Mouse (Mus musculus) MEL (cell line): Measurements from ENCODE around the gene Pars2. TPM values are rescaled to one million over a fixed set of nuclear protein-coding genes. Genes with fewer than 3 reads are reported as not detected.

Experiments used
- DNase-seq: peaks from one replicate; pipeline ENCODE4 v3.0.0; 2011; ENCODE audit warnings: low read depth, low spot score
- H3K27ac ChIP-seq: 2 replicates; pipeline ENCODE4 v1.5.1; 2012; ENCODE audit warnings: low read depth, mild to moderate bottlenecking, control low read depth, low read length, moderate library complexity; ENCODE audit not compliant: control insufficient read depth
- H3K27me3 ChIP-seq, 2 experiments: fragments of 150-350 bp in 1 of 2; sonication (generic) in 1 of 2; 2 replicates each; pipeline ENCODE4 v1.6.1; 2012; ENCODE audit warnings: low read length in 2 of 2, mild to moderate bottlenecking in 2 of 2, improper control_type of control experiment in 1 of 2, moderate library complexity in 1 of 2; ENCODE audit not compliant: insufficient read depth in 2 of 2, control insufficient read depth in 1 of 2
- H3K36me3 ChIP-seq, 2 experiments: 2 replicates each; pipeline ENCODE4 v1.6.1; 2012 to 2014; ENCODE audit warnings: low read length in 2 of 2, improper control_type of control experiment in 1 of 2, inconsistent platforms in 1 of 2, mild to moderate bottlenecking in 1 of 2; ENCODE audit not compliant: insufficient read depth in 2 of 2, control insufficient read depth in 1 of 2
- H3K4me1 ChIP-seq, 2 experiments: fragments of 150-350 bp in 1 of 2; sonication (generic) in 1 of 2; 2 replicates each; pipeline ENCODE4 v1.6.1; 2012; ENCODE audit warnings: low read length in 2 of 2, improper control_type of control experiment in 1 of 2, mild to moderate bottlenecking in 1 of 2; ENCODE audit not compliant: insufficient read depth in 2 of 2, control insufficient read depth in 1 of 2
- H3K4me3 ChIP-seq, 2 experiments: fragments of 150-350 bp in 1 of 2; sonication (generic) in 1 of 2; 2 replicates each; pipeline ENCODE4 v1.5.1; 2012; ENCODE audit warnings: low read depth in 2 of 2, low read length in 2 of 2, mild to moderate bottlenecking in 2 of 2, moderate library complexity in 2 of 2, control low read depth in 1 of 2, improper control_type of control experiment in 1 of 2; ENCODE audit not compliant: control insufficient read depth in 1 of 2, insufficient read depth in 1 of 2
- H3K79me2 ChIP-seq: 2 replicates; pipeline ENCODE4 v1.6.1; 2012; ENCODE audit warnings: mild to moderate bottlenecking, low read length, moderate library complexity; ENCODE audit not compliant: control insufficient read depth, poor library complexity, insufficient read depth
- H3K9ac ChIP-seq: 2 replicates; pipeline ENCODE4 v1.6.1; 2012; ENCODE audit warnings: low read depth, mild to moderate bottlenecking, control low read depth, low read length, moderate library complexity; ENCODE audit not compliant: control insufficient read depth, poor library complexity, severe bottlenecking
- H3K9me3 ChIP-seq: fragments of 150-350 bp; sonication (generic); replicated peaks from 2 replicates; pipeline ENCODE4 v1.6.1; 2012; ENCODE audit warnings: mild to moderate bottlenecking, low read length, improper control_type of control experiment, moderate library complexity; ENCODE audit not compliant: insufficient read depth
- CHD2 ChIP-seq: IDR thresholded peaks from 2 replicates; pipeline ENCODE4 v1.6.1; 2011; ENCODE audit warnings: low read length, improper control_type of control experiment
- CTCF ChIP-seq, 3 experiments: IDR thresholded peaks in 2 of 3; conservative IDR thresholded peaks in 1 of 3; 2 replicates each; pipeline ENCODE4 v1.5.1; 2011 to 2012; ENCODE audit warnings: low read length in 3 of 3, low read depth in 2 of 3, mild to moderate bottlenecking in 2 of 3, improper control_type of control experiment in 1 of 3, inconsistent platforms in 1 of 3, mixed read lengths in 1 of 3, moderate library complexity in 1 of 3; ENCODE audit not compliant: control insufficient read depth in 1 of 3, insufficient read depth in 1 of 3, poor library complexity in 1 of 3, severe bottlenecking in 1 of 3
- ELF1 ChIP-seq: IDR thresholded peaks from 2 replicates; pipeline ENCODE4 v1.6.1; 2014; ENCODE audit warnings: low read depth, mild to moderate bottlenecking, inconsistent platforms, low read length, improper control_type of control experiment, moderate library complexity
- EP300 ChIP-seq, 2 experiments: IDR thresholded peaks; 2 replicates each; pipeline ENCODE4 v1.6.1; 2011; ENCODE audit warnings: improper control_type of control experiment in 2 of 2, low read length in 2 of 2, low read depth in 1 of 2, mild to moderate bottlenecking in 1 of 2
- ETS1 ChIP-seq: IDR thresholded peaks from 2 replicates; pipeline ENCODE4 v1.6.1; 2012; ENCODE audit warnings: low read depth, mild to moderate bottlenecking, inconsistent platforms, low read length, improper control_type of control experiment, moderate library complexity
- GATA1 ChIP-seq: IDR thresholded peaks from 2 replicates; pipeline ENCODE4 v1.6.1; 2011; ENCODE audit warnings: low read depth, low read length, improper control_type of control experiment
- HCFC1 ChIP-seq: IDR thresholded peaks from 2 replicates; pipeline ENCODE4 v1.6.1; 2012; ENCODE audit warnings: low read depth, mild to moderate bottlenecking, inconsistent platforms, low read length, improper control_type of control experiment, moderate library complexity
- JUND ChIP-seq: IDR thresholded peaks from 2 replicates; pipeline ENCODE4 v1.6.1; 2011; ENCODE audit warnings: low read depth, mild to moderate bottlenecking, improper control_type of control experiment, low read length
- MAFK ChIP-seq: IDR thresholded peaks from 2 replicates; pipeline ENCODE4 v1.6.1; 2011; ENCODE audit warnings: low read depth, mild to moderate bottlenecking, low read length, improper control_type of control experiment, borderline replicate concordance
- MAZ ChIP-seq: IDR thresholded peaks from 2 replicates; pipeline ENCODE4 v1.6.1; 2012; ENCODE audit warnings: low read depth, mild to moderate bottlenecking, inconsistent platforms, low read length, improper control_type of control experiment
- MEF2A ChIP-seq: IDR thresholded peaks from 2 replicates; pipeline ENCODE4 v1.6.1; 2014; ENCODE audit warnings: low read depth, mild to moderate bottlenecking, inconsistent platforms, low read length, improper control_type of control experiment; ENCODE audit not compliant: poor library complexity, insufficient replicate concordance, severe bottlenecking; ENCODE audit errors: extremely low read depth
- NRF1 ChIP-seq: IDR thresholded peaks from 2 replicates; pipeline ENCODE4 v1.6.1; 2014; ENCODE audit warnings: low read depth, mild to moderate bottlenecking, inconsistent platforms, low read length, improper control_type of control experiment, moderate library complexity; ENCODE audit not compliant: poor library complexity, insufficient read depth, severe bottlenecking
- POLR2AphosphoS2 ChIP-seq: IDR thresholded peaks from 2 replicates; pipeline ENCODE4 v1.6.1; 2011; ENCODE audit warnings: low read length, improper control_type of control experiment
- TAL1 ChIP-seq: IDR thresholded peaks from 2 replicates; pipeline ENCODE4 v1.6.1; 2012; ENCODE audit warnings: mild to moderate bottlenecking, inconsistent platforms, low read length, moderate library complexity, mixed read lengths
- TBP ChIP-seq: IDR thresholded peaks from 2 replicates; pipeline ENCODE4 v1.8.0; 2011; ENCODE audit warnings: low read depth, low read length, improper control_type of control experiment
- TCF12 ChIP-seq: IDR thresholded peaks from 2 replicates; pipeline ENCODE4 v1.6.1; 2014; ENCODE audit warnings: low read depth, mild to moderate bottlenecking, inconsistent platforms, low read length, improper control_type of control experiment, moderate library complexity
- ZNF384 ChIP-seq: IDR thresholded peaks from 2 replicates; pipeline ENCODE4 v1.6.1; 2012; ENCODE audit warnings: low read depth, mild to moderate bottlenecking, inconsistent platforms, low read length, improper control_type of control experiment
- polyA plus RNA-seq, 2 experiments: library from polyadenylated mRNA; stranded (reverse) in 1 of 2; unstranded in 1 of 2; fragments of >175 nt in 1 of 2; fragments of >200 nt in 1 of 2; gene quantifications; 2 replicates each; pipeline versions ENCODE4 v1.2.1 to v1.2.4; 2012; ENCODE audit warnings: low replicate concordance in 2 of 2, low read depth in 1 of 2; ENCODE audit not compliant: insufficient read length in 2 of 2, insufficient read depth in 1 of 2, missing spikeins in 1 of 2
- total RNA-seq: library from RNA; depleted of rRNA; stranded (reverse); fragments of 300-350 nt; gene quantifications from 2 replicates; pipeline ENCODE4 v1.2.3, GENCODE M21; 2012

Gene Pars2
- total and polyA plus RNA-seq, 3 experiments = 10.9 to 11.3 TPM; not detected in 1

- TF ChIP-seq ZNF384 (peak; percentile 95), CTCF (IDR thresholded peaks at IDR 0.05 in 2 of 3, conservative IDR thresholded peaks at IDR 0.05 in 1 of 3; ENCODE audit: control insufficient read depth in 1 of 3, insufficient read depth in 1 of 3, low read depth in 2 of 3, low read length in 3 of 3, poor library complexity in 1 of 3, severe bottlenecking in 1 of 3) (no peak), HCFC1 (0 out of 2 replicates have a peak, but pooled peaks have one; percentile 22)
- no peak for DNase-seq
- Histone ChIP-seq H3K9ac (no peak overlapping the region), H3K9me3 (no peaks in the 10 kb centered on the region), H3K4me1 (peaks cover 0 to 3% of the 10 kb centered on the region in 2 experiments; a peak in 2 of 4 replicates), H3K27me3 (peaks cover 0 to 1% of the 10 kb centered on the region in 2 experiments; a peak in 1 of 4 replicates), H3K36me3 (peaks cover 0 to 4% of the 10 kb centered on the region in 2 experiments; a peak in 1 of 4 replicates), H3K4me3 (no peak overlapping the region), H3K27ac (no peak overlapping the region), H3K79me2 (no peaks in the 10 kb centered on the region)
Observed at GRCm38 (mm10) chr4:106645797-106646196, 5.1 kb upstream of the Pars2 start.

GRCm38 (mm10) chr4:106647137-106647536 is 3.7 kb upstream of the Pars2 start:
- Histone ChIP-seq H3K27ac (no peak overlapping the region), H3K9ac (no peak overlapping the region), H3K4me1 (peaks cover 4 to 10% of the 10 kb centered on the region in 2 experiments), H3K79me2 (no peaks in the 10 kb centered on the region; the same call in none of the 2 replicates), H3K27me3 (0 out of 4 replicates have a peak, but pooled peaks cover 0 to 1% of the 10 kb centered on the region in 2 experiments), H3K9me3 (no peaks in the 10 kb centered on the region), H3K4me3 (no peak overlapping the region), H3K36me3 (peaks cover 0 to 8% of the 10 kb centered on the region in 2 experiments; a peak in 1 of 4 replicates)
- TF ChIP-seq POLR2AphosphoS2 (no peak), MAZ (no peak), JUND (no peak), ELF1 (no peak), CHD2 (no peak), TAL1 (no peak), MEF2A (no peak), MAFK (no peak)
- no peak for DNase-seq

GRCm38 (mm10) chr4:106652546-106652945 is 1.7 kb downstream of the Pars2 start:
- Histone ChIP-seq H3K27me3 (no peaks in the 10 kb centered on the region), H3K9ac (peak overlapping the region; percentile 0; the same call in 1 of the 2 replicates), H3K79me2 (peaks cover 2% of the 10 kb centered on the region), H3K4me1 (peaks cover 11 to 17% of the 10 kb centered on the region in 2 experiments; a peak in 3 of 4 replicates), H3K36me3 (peaks cover 0 to 16% of the 10 kb centered on the region in 2 experiments; a peak in 1 of 4 replicates), H3K27ac (0 out of 2 replicates have a peak overlapping the region, but pooled peaks have one; percentile 1), H3K4me3 (peak overlapping the region in 1 of 2 experiments; percentile 77; a peak in 2 of 4 replicates), H3K9me3 (no peaks in the 10 kb centered on the region)
- peak; percentile 44 for DNase-seq
- TF ChIP-seq TBP = 0 out of 2 replicates have a peak, but pooled peaks have one; percentile 45
- no peak for TF ChIP-seq TCF12
- peak; percentile 18; the same call in 1 of the 2 replicates for TF ChIP-seq ETS1
- no peak for TF ChIP-seq HCFC1
- peak; percentile 55; the same call in 1 of the 2 replicates for TF ChIP-seq GATA1
- TF ChIP-seq NRF1 = peak; percentile 59; the same call in 1 of the 2 replicates
- peak in 1 of 2 experiments; percentile 24; a peak in 2 of 4 replicates for TF ChIP-seq EP300 (IDR thresholded peaks at IDR 0.05; ENCODE audit: low read depth in 1 of 2, low read length in 2 of 2)
